Mouse (Mus musculus) brown adipose tissue, adult 24 weeks (tissue): ENCODE measurements around the gene Naa15. TPM values are rescaled to one million over a fixed set of nuclear protein-coding genes. Genes with fewer than 3 reads are reported as not detected.

Experiments
- H3K27ac ChIP-seq: fragments of 200-500 bp; replicated peaks from 2 replicates; pipeline ENCODE4 v1.5.1; 2012; ENCODE audit warnings: low read depth, mild to moderate bottlenecking, low read length
- H3K4me1 ChIP-seq: fragments of 200-500 bp; 2 replicates; pipeline ENCODE4 v1.6.1; 2012; ENCODE audit warnings: low read length, mixed read lengths; ENCODE audit not compliant: control insufficient read depth, insufficient read depth, insufficient read length
- H3K4me3 ChIP-seq: fragments of 200-500 bp; 2 replicates; pipeline ENCODE4 v1.5.1; 2012; ENCODE audit warnings: low read depth, mild to moderate bottlenecking, low read length, moderate library complexity; ENCODE audit not compliant: insufficient read depth
- polyA plus RNA-seq: library from polyadenylated mRNA; stranded (reverse); fragments of >200 nt; gene quantifications from 2 replicates; pipeline ENCODE4 v1.2.4, GENCODE M21; 2012; ENCODE audit not compliant: missing spikeins, insufficient read depth, insufficient read length

Naa15 gene
- polyA plus RNA-seq, 1 experiment: 26.8 TPM

GRCm38 (mm10) chr3:51468530-51468929 lies 53.6 kb downstream of the Naa15 start:
- no peak overlapping the region for H3K27ac ChIP-seq
- no peaks in the 10 kb centered on the region for H3K4me1 ChIP-seq
- no peak overlapping the region for H3K4me3 ChIP-seq

- H3K4me3 ChIP-seq: no peak overlapping the region
- H3K27ac ChIP-seq: no peak overlapping the region
- no peaks in the 10 kb centered on the region for H3K4me1 ChIP-seq
Observed at GRCm38 (mm10) chr3:51475706-51476105, 60.8 kb downstream of the Naa15 start.

GRCm38 (mm10) chr3:51479893-51480292 lies 64.9 kb downstream of the Naa15 start:
- H3K4me1 ChIP-seq: no peaks in the 10 kb centered on the region
- H3K4me3 ChIP-seq: no peak overlapping the region
- H3K27ac ChIP-seq: no peak overlapping the region

GRCm38 (mm10) chr3:51481059-51481458 lies 66.1 kb downstream of the Naa15 start:
- 0 out of 2 replicates have a peak, but pooled peaks cover 2% of the 10 kb centered on the region for H3K4me1 ChIP-seq
- H3K27ac ChIP-seq: no peak overlapping the region
- H3K4me3 ChIP-seq: no peak overlapping the region

GRCm38 (mm10) chr3:51481881-51482280 lies 66.9 kb downstream of the Naa15 start:
- Histone ChIP-seq H3K4me3 (no peak overlapping the region), H3K4me1 (0 out of 2 replicates have a peak, but pooled peaks cover 2% of the 10 kb centered on the region), H3K27ac (no peak overlapping the region)

GRCm38 (mm10) chr3:51482781-51483180 lies 67.8 kb downstream of the Naa15 start:
- no peak overlapping the region for H3K27ac ChIP-seq
- H3K4me1 ChIP-seq: 0 out of 2 replicates have a peak, but pooled peaks cover 2% of the 10 kb centered on the region
- H3K4me3 ChIP-seq: no peak overlapping the region

GRCm38 (mm10) chr3:51483741-51484359 lies 68.9 kb downstream of the Naa15 start, which contains the start of gene Rab33b:
TSS of gene Rab33b (plus strand) at chr3:51483920.
- Histone ChIP-seq H3K4me1 (0 out of 2 replicates have a peak, but pooled peaks cover 2% of the 10 kb centered on the region), H3K27ac (peak within 1 kb of the TSS; percentile 88), H3K4me3 (peak within 1 kb of the TSS; percentile 92)

- Histone ChIP-seq H3K27ac (peak overlapping the region; percentile 2; the same call in 1 of the 2 replicates), H3K4me3 (peak overlapping the region; percentile 92), H3K4me1 (0 out of 2 replicates have a peak, but pooled peaks cover 2% of the 10 kb centered on the region)
Observed at GRCm38 (mm10) chr3:51484370-51484769, 69.4 kb downstream of the Naa15 start.

GRCm38 (mm10) chr3:51485347-51485746 lies 70.4 kb downstream of the Naa15 start:
- no peak overlapping the region for H3K27ac ChIP-seq
- H3K4me3 ChIP-seq: 0 out of 2 replicates have a peak overlapping the region, but pooled peaks have one; percentile 24

GRCm38 (mm10) chr3:51486491-51487195 lies 71.7 kb downstream of the Naa15 start:
- H3K4me1 ChIP-seq: 0 out of 2 replicates have a peak, but pooled peaks cover 2% of the 10 kb centered on the region
- H3K4me3 ChIP-seq: no peak overlapping the region
- no peak overlapping the region for H3K27ac ChIP-seq

More at GRCm38 (mm10) chr3:51485347-51485746, 70.4 kb downstream of the Naa15 start:
- H3K4me1 ChIP-seq: 0 out of 2 replicates have a peak, but pooled peaks cover 2% of the 10 kb centered on the region

- Histone ChIP-seq H3K4me3 (no peak overlapping the region), H3K4me1 (0 out of 2 replicates have a peak, but pooled peaks cover 2% of the 10 kb centered on the region), H3K27ac (no peak overlapping the region)
Observed at GRCm38 (mm10) chr3:51490088-51490753, 75.3 kb downstream of the Naa15 start.

- Histone ChIP-seq H3K4me1 (no peaks in the 10 kb centered on the region), H3K27ac (no peak overlapping the region), H3K4me3 (no peak overlapping the region)
Observed at GRCm38 (mm10) chr3:51493272-51493838, 78.4 kb downstream of the Naa15 start.

- H3K27ac ChIP-seq: no peak overlapping the region
- no peak overlapping the region for H3K4me3 ChIP-seq
- no peaks in the 10 kb centered on the region for H3K4me1 ChIP-seq
Observed at GRCm38 (mm10) chr3:51494466-51494865, 79.5 kb downstream of the Naa15 start.

GRCm38 (mm10) chr3:51495646-51496045 lies 80.7 kb downstream of the Naa15 start:
- Histone ChIP-seq H3K27ac (no peak overlapping the region), H3K4me1 (no peaks in the 10 kb centered on the region), H3K4me3 (no peak overlapping the region)

- Histone ChIP-seq H3K4me3 (no peak overlapping the region), H3K4me1 (no peaks in the 10 kb centered on the region), H3K27ac (no peak overlapping the region)
Observed at GRCm38 (mm10) chr3:51497978-51498377, 83.0 kb downstream of the Naa15 start.
